Mouse (Mus musculus) heart, embryonic 11.5 days (tissue): ENCODE measurements at regions not wholly inside any gene's neighbourhood (a gene's known extent, or its start where the extent isn't known, plus 50 kb on each side); places are given as distances from the start of the nearest gene placed in this dataset.

Experiments used
- ATAC-seq: fragments of 200-750 bp; cut with Nextera tagmentation; replicated peaks from 2 replicates; pipeline ENCODE4 v1.8.0; 2017; ENCODE audit warnings: moderate library complexity; ENCODE audit not compliant: insufficient number of reproducible peaks, low FRiP score, low TSS enrichment
- H3K27ac ChIP-seq: fragments of 300-500 bp; sonication (generic); 2 replicates; pipeline ENCODE4 v1.5.1; 2014; ENCODE audit warnings: mild to moderate bottlenecking, low read depth, low read length
- H3K27me3 ChIP-seq: fragments of 300-500 bp; sonication (generic); 2 replicates; pipeline ENCODE4 v1.6.1; 2014; ENCODE audit warnings: mild to moderate bottlenecking, low read length, mixed read lengths; ENCODE audit not compliant: control insufficient read depth, insufficient read depth
- H3K36me3 ChIP-seq: fragments of 300-500 bp; sonication (generic); 2 replicates; pipeline ENCODE4 v1.6.1; 2014; ENCODE audit warnings: mild to moderate bottlenecking, low read length, moderate library complexity, mixed read lengths; ENCODE audit not compliant: control insufficient read depth, insufficient read depth
- H3K4me1 ChIP-seq: fragments of 300-500 bp; sonication (generic); 2 replicates; pipeline ENCODE4 v1.6.1; 2014; ENCODE audit warnings: low read length; ENCODE audit not compliant: control insufficient read depth, insufficient read depth
- H3K4me2 ChIP-seq: fragments of 300-500 bp; sonication (generic); 2 replicates; pipeline ENCODE4 v1.6.1; 2014; ENCODE audit warnings: mild to moderate bottlenecking, moderate library complexity
- H3K4me3 ChIP-seq: fragments of 300-500 bp; sonication (generic); 2 replicates; pipeline ENCODE4 v1.5.1; 2014; ENCODE audit warnings: low read depth, low read length
- H3K9ac ChIP-seq: fragments of 300-500 bp; sonication (generic); 2 replicates; pipeline ENCODE4 v1.6.1; 2014; ENCODE audit warnings: mild to moderate bottlenecking, low read depth, low read length, moderate library complexity
- H3K9me3 ChIP-seq: fragments of 300-500 bp; sonication (generic); replicated peaks from 2 replicates; pipeline ENCODE4 v1.6.1; 2016; ENCODE audit warnings: low read length; ENCODE audit not compliant: control insufficient read depth
- WGBS: fragments of 180-500 bp; shearing (Covaris S2); extraction: QIAGEN DNeasy Blood & Tissue Kit; methylation state at CpG from one replicate; pipeline ENCODE4 v1.1.7; 2014; ENCODE audit not compliant: insufficient replicate concordance; 5-methylcytosine and 5-hydroxymethylcytosine counted together

DNA sequence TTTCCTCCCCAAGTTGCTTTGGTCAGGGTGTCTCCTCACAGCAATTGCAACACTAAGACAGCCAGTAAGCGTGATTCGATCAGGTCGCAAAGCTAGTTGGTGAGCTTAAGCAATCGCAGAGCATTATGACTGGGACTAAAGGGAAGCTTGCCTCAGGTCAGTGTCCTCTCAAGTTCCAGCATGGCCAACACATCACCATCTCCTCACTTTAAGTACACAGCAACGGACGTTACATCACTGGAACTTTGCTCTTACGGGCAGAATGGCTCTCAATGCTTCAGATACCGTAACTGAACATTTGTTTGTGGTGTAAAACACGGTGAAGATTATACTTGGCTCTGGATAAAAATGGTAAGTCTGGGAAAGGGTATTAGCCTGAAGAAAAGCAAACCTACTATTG lies 106.7 kb downstream of the Sptssa start:
- H3K27me3 ChIP-seq = no peaks in the 10 kb centered on the region
- no peak overlapping the region for H3K4me3 ChIP-seq
- H3K27ac ChIP-seq = no peak overlapping the region
- H3K4me2 ChIP-seq = no peak overlapping the region
- H3K4me1 ChIP-seq = no peaks in the 10 kb centered on the region
- H3K9me3 ChIP-seq = no peaks in the 10 kb centered on the region
- no peak for ATAC-seq
- WGBS = 82% methylated on average over 9 of the region's 9 CpGs
- no peak overlapping the region for H3K9ac ChIP-seq
- H3K36me3 ChIP-seq = no peaks in the 10 kb centered on the region

DNA sequence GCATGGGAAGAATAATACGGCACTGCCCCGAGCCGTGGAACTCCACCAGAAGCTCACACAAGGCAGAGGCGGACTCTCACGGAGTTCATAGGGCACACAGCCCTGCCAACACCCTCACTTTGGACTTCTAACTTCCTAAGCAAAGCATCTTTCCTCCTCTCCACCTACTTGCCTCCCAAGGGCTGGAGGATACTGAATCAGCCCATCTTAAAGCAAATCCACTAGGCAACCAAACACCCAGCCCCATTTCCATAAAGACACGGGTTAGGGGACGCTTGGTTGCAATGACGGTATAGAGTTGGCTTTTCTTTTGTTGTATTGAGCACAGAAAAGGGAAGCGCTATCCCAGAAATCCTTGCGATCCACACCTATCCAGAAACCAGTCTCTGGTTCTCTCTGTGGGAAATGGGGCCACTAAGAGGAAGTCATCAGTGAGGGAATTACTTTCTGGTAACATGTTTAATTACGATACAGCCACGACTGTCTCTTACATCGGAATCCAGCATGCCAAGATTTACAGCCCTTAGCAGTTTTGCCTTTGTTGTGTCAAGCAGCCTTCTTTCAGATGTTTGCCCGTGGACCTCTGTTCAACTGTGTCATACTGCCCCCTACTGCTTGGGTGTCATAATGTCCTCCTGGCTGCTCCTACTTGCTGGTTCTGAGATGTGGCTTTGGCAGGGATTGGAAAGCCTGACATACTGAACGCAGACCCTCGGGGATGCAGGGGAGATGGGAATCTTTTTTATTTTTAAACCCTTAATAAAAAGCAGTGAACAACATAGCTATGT lies 110.4 kb downstream of the Sptssa start:
- H3K4me2 ChIP-seq = no peak overlapping the region
- 43% methylated on average over 16 of the region's 16 CpGs for WGBS
- H3K9me3 ChIP-seq = no peaks in the 10 kb centered on the region
- ATAC-seq = no peak
- H3K36me3 ChIP-seq = no peaks in the 10 kb centered on the region
- H3K4me3 ChIP-seq = no peak overlapping the region
- no peak overlapping the region for H3K27ac ChIP-seq
- H3K9ac ChIP-seq = no peak overlapping the region
- H3K27me3 ChIP-seq = no peaks in the 10 kb centered on the region
- H3K4me1 ChIP-seq = no peaks in the 10 kb centered on the region

DNA sequence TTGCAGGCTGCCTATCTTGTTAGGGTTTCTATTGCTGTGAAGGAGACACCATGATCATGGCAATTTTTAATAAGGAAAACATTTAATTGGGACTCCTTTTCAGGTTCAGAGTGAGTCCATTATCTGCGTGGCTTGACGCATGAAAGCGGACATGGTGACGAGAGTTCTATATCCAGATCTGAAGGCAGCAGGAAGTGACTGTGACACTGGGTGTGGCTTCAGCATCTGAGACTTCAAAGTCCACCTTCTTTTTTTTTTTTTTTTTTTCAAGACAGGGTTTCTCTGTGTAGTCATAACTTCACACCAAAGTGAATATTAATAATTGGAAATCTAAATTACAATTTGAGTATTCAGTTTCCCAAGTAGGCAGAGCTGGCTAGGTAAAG lies 118.1 kb downstream of the Sptssa start:
- Histone ChIP-seq H3K27me3 (no peaks in the 10 kb centered on the region), H3K4me2 (no peak overlapping the region), H3K4me3 (no peak overlapping the region), H3K36me3 (no peaks in the 10 kb centered on the region), H3K4me1 (no peaks in the 10 kb centered on the region), H3K27ac (no peak overlapping the region), H3K9ac (no peak overlapping the region), H3K9me3 (no peaks in the 10 kb centered on the region)
- no peak for ATAC-seq
- WGBS = 68% methylated on average over 4 of the region's 4 CpGs

DNA sequence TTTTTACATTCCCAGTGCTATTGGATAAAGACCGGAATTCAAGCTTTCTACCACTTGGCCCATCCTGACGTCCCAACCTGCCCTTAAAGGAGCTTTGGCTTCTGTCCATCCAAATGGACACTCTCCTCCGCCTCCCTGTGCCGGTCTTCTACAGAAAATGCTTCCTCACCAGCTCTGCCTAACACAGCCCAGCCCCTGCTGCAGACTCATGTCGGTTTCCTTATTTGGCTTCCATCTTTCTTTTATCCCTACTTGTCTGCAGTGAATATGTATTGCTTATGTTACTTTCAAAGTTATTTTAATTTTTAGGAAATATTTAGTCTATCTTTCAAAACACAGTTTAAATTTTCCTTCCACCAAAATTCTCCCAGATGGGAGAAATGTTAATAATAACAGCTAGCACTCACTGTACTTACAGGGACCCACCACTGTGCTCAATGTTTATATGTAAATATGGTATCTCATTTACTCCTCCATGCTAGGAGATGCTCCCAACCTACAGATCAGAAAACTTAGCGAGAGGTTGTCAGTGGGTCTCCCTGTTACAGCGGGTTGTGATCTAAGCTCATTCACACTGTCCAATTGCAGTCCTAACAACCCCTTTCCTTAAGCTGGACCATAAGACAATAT lies 118.6 kb downstream of the Sptssa start:
- WGBS = 77% methylated on average over 7 of the region's 7 CpGs
- H3K4me1 ChIP-seq = no peaks in the 10 kb centered on the region
- no peak for ATAC-seq

DNA sequence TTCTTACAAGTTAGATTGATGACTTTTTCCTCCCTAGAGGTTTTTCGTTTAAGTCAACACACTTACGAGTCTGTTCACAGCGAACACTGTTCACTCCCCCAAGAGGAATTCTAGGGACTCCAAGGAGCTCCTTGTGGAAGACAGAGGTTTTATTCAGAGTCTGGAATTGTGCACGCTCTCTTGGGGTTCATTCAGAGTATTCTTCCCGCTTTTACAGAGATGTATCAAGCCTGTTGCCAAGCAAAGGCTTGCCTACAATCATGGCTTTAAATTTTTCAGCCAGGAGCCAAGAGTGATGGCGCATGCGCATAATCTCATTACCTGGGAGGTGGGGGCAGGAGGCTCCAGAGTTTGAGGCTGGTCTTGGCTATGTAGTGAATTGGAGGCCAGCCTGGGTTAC lies 119.4 kb downstream of the Sptssa start:
- Histone ChIP-seq H3K9me3 (no peaks in the 10 kb centered on the region), H3K36me3 (no peaks in the 10 kb centered on the region), H3K4me3 (no peak overlapping the region), H3K4me2 (no peak overlapping the region), H3K27ac (no peak overlapping the region), H3K4me1 (no peaks in the 10 kb centered on the region), H3K27me3 (no peaks in the 10 kb centered on the region), H3K9ac (no peak overlapping the region)
- no peak for ATAC-seq
- 71% methylated on average over 7 of the region's 7 CpGs for WGBS

More for the DNA sequence above, 118.6 kb downstream of the Sptssa start:
- Histone ChIP-seq H3K27me3 (no peaks in the 10 kb centered on the region), H3K27ac (no peak overlapping the region), H3K4me3 (no peak overlapping the region), H3K4me2 (no peak overlapping the region), H3K9ac (no peak overlapping the region), H3K9me3 (no peaks in the 10 kb centered on the region), H3K36me3 (no peaks in the 10 kb centered on the region)

DNA sequence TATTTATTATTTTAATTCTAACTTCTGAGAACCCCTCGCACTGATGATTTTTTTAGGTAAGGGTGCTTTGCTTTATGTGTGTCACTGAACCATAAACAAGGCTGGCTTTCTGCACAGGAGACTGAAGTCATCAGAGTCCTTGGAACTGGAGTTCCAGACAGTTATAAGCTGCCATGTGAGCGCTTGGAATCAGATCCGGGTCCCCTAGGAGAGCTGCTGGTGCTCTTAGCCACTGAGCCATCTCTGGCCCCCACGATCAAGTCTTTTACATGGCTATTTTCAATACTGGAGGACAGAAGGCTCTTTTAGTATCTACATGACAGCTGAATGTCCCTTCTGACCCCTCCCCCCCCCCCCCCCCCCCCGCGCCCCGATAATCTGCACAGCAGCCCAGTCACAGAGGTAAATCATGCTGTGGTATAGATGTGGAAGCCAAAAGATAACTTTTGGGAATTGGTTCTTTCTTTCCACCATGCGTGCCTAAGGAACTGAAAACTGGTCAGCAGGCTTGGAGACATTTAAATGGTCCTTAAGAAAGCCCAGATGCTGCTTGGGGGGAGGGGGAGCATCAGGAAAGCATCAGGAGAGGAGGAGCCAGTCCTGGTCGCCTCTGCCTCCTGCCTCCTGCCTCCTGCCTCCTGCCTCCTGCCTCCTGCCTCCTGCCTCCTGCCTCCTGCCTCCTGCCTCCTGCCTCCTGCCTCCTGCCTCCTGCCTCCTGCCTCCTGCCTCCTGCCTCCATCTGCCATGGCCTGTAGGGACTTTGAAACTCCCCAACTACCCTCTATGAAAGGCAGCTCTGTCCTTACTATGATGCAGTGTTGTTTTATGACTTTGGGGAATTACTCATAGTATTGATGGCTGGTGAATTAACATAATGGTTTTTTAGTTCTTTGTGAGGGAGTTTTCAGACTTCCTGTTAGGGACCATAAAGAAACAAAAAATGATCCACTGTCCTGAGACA lies 120.5 kb downstream of the Sptssa start:
- ATAC-seq = no peak
- H3K9me3 ChIP-seq = no peaks in the 10 kb centered on the region
- 55% methylated on average over 6 of the region's 9 CpGs for WGBS
- no peak overlapping the region for H3K4me3 ChIP-seq
- H3K27me3 ChIP-seq = no peaks in the 10 kb centered on the region
- no peak overlapping the region for H3K9ac ChIP-seq
- H3K27ac ChIP-seq = no peak overlapping the region
- no peaks in the 10 kb centered on the region for H3K4me1 ChIP-seq
- H3K36me3 ChIP-seq = no peaks in the 10 kb centered on the region
- H3K4me2 ChIP-seq = no peak overlapping the region

DNA sequence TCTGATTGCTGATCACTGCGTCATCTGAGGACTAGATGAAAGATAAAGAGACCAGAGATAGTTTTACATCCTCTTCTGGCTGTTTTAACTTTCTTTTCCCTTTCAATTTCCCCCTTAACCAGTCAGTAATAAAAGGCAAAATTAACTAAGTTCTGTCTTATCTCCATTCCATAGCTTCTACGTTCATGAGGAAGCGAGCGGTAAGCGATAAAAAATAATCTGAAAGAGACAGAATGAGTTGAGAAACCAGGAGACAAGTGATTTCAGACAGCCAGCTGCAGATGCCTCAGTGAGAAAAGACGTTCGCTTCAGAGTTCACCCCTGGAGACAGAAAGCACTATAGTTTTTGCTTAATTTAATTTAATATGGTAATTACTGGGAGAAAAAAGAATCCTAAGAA lies 121.5 kb downstream of the Sptssa start:
- no peaks in the 10 kb centered on the region for H3K27me3 ChIP-seq
- WGBS = 45% methylated on average over 7 of the region's 7 CpGs

DNA sequence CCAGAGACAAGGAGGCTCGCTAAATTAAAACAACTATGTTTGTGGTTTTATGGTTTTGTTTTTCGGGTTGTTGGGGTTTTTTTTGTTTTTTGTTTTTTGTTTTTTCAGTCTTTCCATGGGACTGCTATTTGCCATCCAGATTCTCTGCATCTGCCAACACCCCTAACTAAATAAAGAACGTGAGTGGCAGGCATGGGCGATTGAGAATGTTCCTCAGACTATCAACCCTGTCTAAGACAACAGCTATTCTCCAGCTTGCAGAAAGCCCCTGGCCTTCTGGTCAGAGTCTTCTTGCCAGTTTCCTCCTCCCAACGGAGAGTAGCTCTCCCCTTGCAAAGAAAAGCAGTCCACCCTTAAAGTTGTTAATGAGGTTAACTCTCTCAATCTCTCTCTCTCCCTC lies 123.2 kb downstream of the Sptssa start:
- H3K27ac ChIP-seq = no peak overlapping the region
- H3K4me2 ChIP-seq = no peak overlapping the region
- no peak overlapping the region for H3K9ac ChIP-seq
- ATAC-seq = no peak
- no peaks in the 10 kb centered on the region for H3K4me1 ChIP-seq
- H3K36me3 ChIP-seq = no peaks in the 10 kb centered on the region
- no peak overlapping the region for H3K4me3 ChIP-seq
- WGBS = 41% methylated on average over 5 of the region's 5 CpGs
- H3K9me3 ChIP-seq = no peaks in the 10 kb centered on the region
- H3K27me3 ChIP-seq = no peaks in the 10 kb centered on the region

More for the DNA sequence above, 121.5 kb downstream of the Sptssa start:
- H3K4me1 ChIP-seq = no peaks in the 10 kb centered on the region
- no peaks in the 10 kb centered on the region for H3K36me3 ChIP-seq
- H3K4me3 ChIP-seq = no peak overlapping the region
- no peak overlapping the region for H3K27ac ChIP-seq
- H3K9me3 ChIP-seq = no peaks in the 10 kb centered on the region
- no peak overlapping the region for H3K9ac ChIP-seq
- ATAC-seq = no peak
- no peak overlapping the region for H3K4me2 ChIP-seq
